Mouse (Mus musculus) hindbrain, embryonic 13.5 days (tissue): ENCODE measurements around the gene Asb6. TPM values are rescaled to one million over a fixed set of nuclear protein-coding genes. Genes with fewer than 3 reads are reported as not detected.

ENCODE experiments used
- ATAC-seq: fragments of 200-750 bp; cut with Nextera tagmentation; 2 replicates; pipeline ENCODE4 v1.8.0; 2017; ENCODE audit warnings: moderate TSS enrichment; ENCODE audit not compliant: low FRiP score
- H3K27ac ChIP-seq: fragments of 300-500 bp; sonication (generic); 2 replicates; pipeline ENCODE4 v1.5.1; 2015; ENCODE audit warnings: inconsistent platforms, mild to moderate bottlenecking, moderate library complexity
- H3K27me3 ChIP-seq: fragments of 300-500 bp; sonication (generic); 2 replicates; pipeline ENCODE4 v1.6.1; 2015; ENCODE audit warnings: mild to moderate bottlenecking, inconsistent platforms
- H3K36me3 ChIP-seq: fragments of 300-500 bp; sonication (generic); 2 replicates; pipeline ENCODE4 v1.6.1; 2015; ENCODE audit warnings: mild to moderate bottlenecking, inconsistent platforms
- H3K4me1 ChIP-seq: fragments of 300-500 bp; sonication (generic); replicated peaks from 2 replicates; pipeline ENCODE4 v1.6.1; 2015; ENCODE audit warnings: inconsistent platforms
- H3K4me2 ChIP-seq: fragments of 300-500 bp; sonication (generic); 2 replicates; pipeline ENCODE4 v1.6.1; 2015; ENCODE audit warnings: inconsistent platforms, mild to moderate bottlenecking, moderate library complexity
- H3K4me3 ChIP-seq: fragments of 300-500 bp; sonication (generic); 2 replicates; pipeline ENCODE4 v1.5.1; 2015; ENCODE audit warnings: mild to moderate bottlenecking, inconsistent platforms
- H3K9ac ChIP-seq: fragments of 300-500 bp; sonication (generic); 2 replicates; pipeline ENCODE4 v1.6.1; 2015; ENCODE audit warnings: mild to moderate bottlenecking, inconsistent platforms
- H3K9me3 ChIP-seq: fragments of 300-500 bp; sonication (generic); 2 replicates; pipeline ENCODE4 v1.6.1; 2016; ENCODE audit warnings: inconsistent platforms
- WGBS: fragments of 180-500 bp; shearing (Covaris S2); methylation state at CpG from one replicate; pipeline ENCODE4 v1.1.7; 2015; 5-methylcytosine and 5-hydroxymethylcytosine counted together
- polyA plus RNA-seq: library from polyadenylated mRNA; unstranded; fragments of >200 nt; fragmentation: Nextera tagmentation; extraction: Ambion mirVana; gene quantifications from 2 replicates; pipeline ENCODE4 v1.2.1, GENCODE M21; 2015

Gene Asb6
- polyA plus RNA-seq, 1 experiment from 2014 or later = 38.3 TPM

DNA sequence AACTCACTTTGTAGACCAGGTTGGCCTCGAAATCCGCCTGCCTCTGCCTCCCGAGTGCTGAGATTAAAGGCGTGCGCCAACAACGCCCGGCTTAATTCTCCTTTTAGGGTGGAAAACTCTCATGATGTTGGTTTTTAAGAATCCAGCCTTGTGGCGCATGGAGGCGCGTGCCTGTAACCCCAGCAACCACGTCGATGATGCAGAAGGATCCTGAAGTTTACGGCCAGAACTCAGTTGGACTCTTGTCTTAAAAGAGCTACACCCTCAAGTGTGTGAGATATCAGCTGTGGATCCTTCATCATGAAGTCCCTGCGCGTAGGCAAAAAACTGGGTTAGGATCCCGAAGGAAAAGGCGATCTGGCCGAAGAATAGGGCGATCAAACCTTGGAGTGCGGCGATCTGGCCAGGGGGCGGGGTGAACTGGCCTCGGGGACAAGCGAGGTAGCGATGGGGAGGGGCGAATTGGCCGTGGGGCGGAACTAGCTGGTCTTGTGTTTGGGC, 22.9 kb downstream of the Asb6 start:
- 7% methylated on average over 28 of the region's 28 CpGs for WGBS
- Histone ChIP-seq H3K36me3 (peaks cover 8% of the 10 kb centered on the region), H3K27me3 (peaks cover 22% of the 10 kb centered on the region), H3K9me3 (no peaks in the 10 kb centered on the region), H3K4me3 (peak overlapping the region; percentile 84), H3K4me2 (peak overlapping the region; percentile 98), H3K27ac (peak overlapping the region; percentile 89), H3K4me1 (peaks cover 43% of the 10 kb centered on the region), H3K9ac (peak overlapping the region; percentile 92)
- no peak; the same call in 1 of the 2 replicates for ATAC-seq

DNA sequence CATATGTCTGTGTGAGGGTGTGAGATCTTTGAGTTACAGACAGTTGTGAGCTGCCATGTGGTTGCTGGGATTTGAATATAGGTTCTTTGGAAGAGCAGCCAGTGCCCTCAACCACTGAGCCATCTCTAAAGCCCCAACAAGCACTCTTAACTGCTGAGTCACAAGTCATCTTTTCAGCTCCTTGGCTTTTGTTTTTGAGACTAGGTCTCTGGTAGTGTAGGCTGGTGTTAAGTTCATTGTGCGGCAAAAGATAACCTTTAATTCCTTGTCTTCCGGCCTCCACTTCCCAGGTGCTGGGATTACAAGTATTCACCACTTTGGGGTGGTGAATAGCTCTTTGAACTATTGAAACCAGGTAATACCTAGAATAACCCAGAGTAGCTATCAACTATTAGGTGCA, 24.1 kb downstream of the Asb6 start:
- H3K27me3 ChIP-seq = peaks cover 34% of the 10 kb centered on the region
- H3K4me3 ChIP-seq = no peak overlapping the region
- no peak overlapping the region for H3K4me2 ChIP-seq
- 94% methylated on average over 2 of the region's 2 CpGs for WGBS
- H3K4me1 ChIP-seq = peaks cover 47% of the 10 kb centered on the region
- H3K9me3 ChIP-seq = no peaks in the 10 kb centered on the region
- ATAC-seq = no peak
- H3K27ac ChIP-seq = no peak overlapping the region
- H3K36me3 ChIP-seq = 0 out of 2 replicates have a peak, but pooled peaks cover 4% of the 10 kb centered on the region
- no peak overlapping the region for H3K9ac ChIP-seq

DNA sequence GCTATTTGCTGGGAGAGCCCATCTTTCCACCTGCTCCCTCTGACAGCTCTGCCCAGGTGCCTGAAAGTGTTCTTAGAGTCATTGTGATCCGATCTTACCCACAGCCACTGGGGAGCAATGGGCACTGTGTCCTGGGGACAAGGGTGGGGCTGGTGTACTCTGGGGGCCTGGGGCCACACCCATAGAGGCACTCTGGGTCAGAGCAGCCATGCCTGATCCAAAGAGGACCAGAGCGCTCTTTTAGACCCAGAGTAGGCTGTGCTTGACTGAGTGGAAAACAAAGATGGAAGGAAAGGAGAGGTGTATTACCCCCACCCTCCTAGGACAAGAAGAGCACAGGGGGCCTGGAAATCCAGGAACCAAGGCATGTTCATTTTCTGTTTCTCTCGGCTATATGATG, 26.5 kb downstream of the Asb6 start, which contains the start of gene 1700001O22Rik:
Gene 1700001O22Rik (minus strand): TSS at position 58 of the 400 bp plus-strand sequence.
- WGBS = 82% methylated on average over 3 of the region's 3 CpGs
- H3K4me2 ChIP-seq = no peak within 1 kb of the TSS
- H3K9ac ChIP-seq = no peak within 1 kb of the TSS
- no peaks in the 10 kb centered on the region for H3K36me3 ChIP-seq
- peaks cover 29% of the 10 kb centered on the region for H3K4me1 ChIP-seq
- no peak for ATAC-seq
- H3K4me3 ChIP-seq = no peak within 1 kb of the TSS
- no peak within 1 kb of the TSS for H3K27ac ChIP-seq
- peaks cover 57% of the 10 kb centered on the region for H3K27me3 ChIP-seq
- H3K9me3 ChIP-seq = no peaks in the 10 kb centered on the region

GRCm38 (mm10) chr2:30801067-30801852, 28.9 kb downstream of the Asb6 start:
- Histone ChIP-seq H3K4me3 (peak overlapping the region; percentile 46), H3K9me3 (no peaks in the 10 kb centered on the region), H3K4me1 (peaks cover 31% of the 10 kb centered on the region), H3K27ac (no peak overlapping the region), H3K27me3 (peaks cover 57% of the 10 kb centered on the region), H3K36me3 (no peaks in the 10 kb centered on the region), H3K9ac (peak overlapping the region; percentile 77), H3K4me2 (peak overlapping the region; percentile 88)
- under 1% methylated on average over 77 of the region's 77 CpGs for WGBS
- peak; percentile 25; the same call in 1 of the 2 replicates for ATAC-seq

- H3K4me1 ChIP-seq = peaks cover 37% of the 10 kb centered on the region
- H3K36me3 ChIP-seq = no peaks in the 10 kb centered on the region
- 33% methylated on average over 7 of the region's 7 CpGs for WGBS
- peak overlapping the region; percentile 88 for H3K4me2 ChIP-seq
- no peak overlapping the region for H3K27ac ChIP-seq
- no peak for ATAC-seq
- no peaks in the 10 kb centered on the region for H3K9me3 ChIP-seq
- H3K9ac ChIP-seq = peak overlapping the region; percentile 77; the same call in 1 of the 2 replicates
- peaks cover 57% of the 10 kb centered on the region for H3K27me3 ChIP-seq
- peak overlapping the region; percentile 46 for H3K4me3 ChIP-seq
Observed at GRCm38 (mm10) chr2:30800671-30801066, 29.5 kb downstream of the Asb6 start.

GRCm38 (mm10) chr2:30799456-30799855, 30.7 kb downstream of the Asb6 start:
- H3K4me3 ChIP-seq = no peak overlapping the region
- H3K9ac ChIP-seq = no peak overlapping the region
- WGBS = 86% methylated on average over 3 of the region's 3 CpGs
- no peak overlapping the region for H3K4me2 ChIP-seq
- H3K4me1 ChIP-seq = peaks cover 49% of the 10 kb centered on the region
- no peaks in the 10 kb centered on the region for H3K36me3 ChIP-seq
- no peak overlapping the region for H3K27ac ChIP-seq
- peaks cover 54% of the 10 kb centered on the region for H3K27me3 ChIP-seq
- H3K9me3 ChIP-seq = no peaks in the 10 kb centered on the region
- no peak for ATAC-seq

DNA sequence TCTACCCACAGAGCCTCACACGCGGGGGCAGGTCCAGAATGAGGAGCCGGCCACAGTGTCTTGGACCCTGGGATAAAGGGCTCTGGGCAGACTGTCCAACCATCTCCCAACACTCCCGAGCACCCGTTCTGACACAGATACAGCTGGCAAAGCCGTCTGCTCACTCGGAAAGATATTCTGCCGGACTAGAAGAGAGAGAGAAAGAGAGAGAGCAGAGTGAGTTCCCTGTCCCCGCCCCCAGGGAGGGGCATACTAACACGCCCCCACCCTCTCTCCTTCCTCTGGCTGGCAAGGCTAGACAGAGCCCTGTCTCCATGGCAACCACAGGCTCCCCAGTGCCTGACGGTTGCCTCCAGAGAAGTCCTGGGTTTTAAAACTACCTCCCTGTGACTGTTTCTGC, 33.8 kb downstream of the Asb6 start:
- WGBS = 4% methylated on average over 11 of the region's 11 CpGs
- peak overlapping the region; percentile 48 for H3K4me2 ChIP-seq
- peaks cover 27% of the 10 kb centered on the region for H3K27me3 ChIP-seq
- H3K4me3 ChIP-seq = peak overlapping the region; percentile 11; the same call in 1 of the 2 replicates
- H3K9me3 ChIP-seq = no peaks in the 10 kb centered on the region
- H3K36me3 ChIP-seq = no peaks in the 10 kb centered on the region
- H3K27ac ChIP-seq = peak overlapping the region; percentile 86
- peaks cover 51% of the 10 kb centered on the region for H3K4me1 ChIP-seq
- ATAC-seq = peak; percentile 77
- peak overlapping the region; percentile 35; the same call in 1 of the 2 replicates for H3K9ac ChIP-seq

- H3K4me3 ChIP-seq = no peak overlapping the region
- peak overlapping the region; percentile 86 for H3K27ac ChIP-seq
- H3K27me3 ChIP-seq = peaks cover 22% of the 10 kb centered on the region
- no peaks in the 10 kb centered on the region for H3K36me3 ChIP-seq
- H3K9me3 ChIP-seq = no peaks in the 10 kb centered on the region
- ATAC-seq = peak; percentile 17; the same call in 1 of the 2 replicates
- H3K9ac ChIP-seq = peak overlapping the region; percentile 35; the same call in 1 of the 2 replicates
- 62% methylated on average over 5 of the region's 5 CpGs for WGBS
- H3K4me1 ChIP-seq = peaks cover 46% of the 10 kb centered on the region
- peak overlapping the region; percentile 48 for H3K4me2 ChIP-seq
Observed at GRCm38 (mm10) chr2:30795889-30796275, 34.3 kb downstream of the Asb6 start.

GRCm38 (mm10) chr2:30795271-30795888, 34.8 kb downstream of the Asb6 start:
- peak overlapping the region; percentile 86 for H3K27ac ChIP-seq
- no peak overlapping the region for H3K9ac ChIP-seq
- WGBS = 56% methylated on average over 7 of the region's 7 CpGs
- H3K9me3 ChIP-seq = no peaks in the 10 kb centered on the region
- H3K4me1 ChIP-seq = peaks cover 42% of the 10 kb centered on the region
- H3K4me2 ChIP-seq = peak overlapping the region; percentile 61; the same call in 1 of the 2 replicates
- H3K36me3 ChIP-seq = no peaks in the 10 kb centered on the region
- no peak overlapping the region for H3K4me3 ChIP-seq
- ATAC-seq = no peak
- H3K27me3 ChIP-seq = peaks cover 17% of the 10 kb centered on the region

DNA sequence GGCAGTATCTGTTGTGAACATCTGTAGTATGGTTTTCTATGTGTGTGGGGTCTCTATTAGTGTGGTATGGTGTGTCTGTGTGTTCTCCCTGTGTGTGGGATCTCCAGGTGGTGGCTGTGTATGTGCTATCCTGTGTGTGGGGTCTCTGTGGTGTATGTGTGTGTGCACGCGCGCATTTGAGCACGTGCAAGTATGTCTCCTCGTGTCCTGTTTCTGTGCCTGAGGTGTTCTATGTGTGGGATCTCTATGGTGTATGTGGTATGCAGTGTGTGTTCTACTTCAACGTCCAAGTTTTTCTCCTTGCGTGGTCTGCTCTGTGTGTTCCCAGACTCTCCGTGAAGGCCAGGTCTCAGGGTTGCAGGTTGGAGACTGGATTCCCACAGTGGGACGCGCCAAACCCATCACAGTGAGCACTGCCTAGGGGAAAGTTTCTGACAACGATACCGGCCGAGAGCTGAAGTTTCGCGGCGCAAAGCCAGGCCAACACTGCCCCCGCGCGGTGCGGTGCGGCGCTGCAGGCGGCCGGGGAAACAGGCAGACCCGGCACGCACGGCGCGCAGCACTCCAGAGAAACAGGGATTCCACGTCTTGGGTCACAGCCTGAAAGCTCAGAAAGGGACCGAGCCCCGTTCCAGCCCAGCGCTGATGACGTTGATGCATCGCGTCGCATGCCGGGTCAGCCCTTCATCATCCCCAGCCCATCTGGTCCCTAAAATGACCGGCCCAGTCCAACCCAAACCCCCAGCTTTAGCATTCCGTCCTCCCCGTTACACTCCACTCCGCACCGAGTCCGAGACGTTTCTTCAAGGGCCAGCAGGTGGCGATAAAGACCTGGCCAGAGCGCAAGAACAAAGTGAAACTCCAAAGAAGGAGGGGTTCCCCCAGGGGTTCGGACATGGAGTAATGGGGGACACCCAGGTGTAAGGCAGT, 35.7 kb downstream of the Asb6 start:
- Histone ChIP-seq H3K27ac (peak overlapping the region; percentile 89), H3K4me1 (peaks cover 42% of the 10 kb centered on the region), H3K4me2 (peak overlapping the region; percentile 61), H3K27me3 (peaks cover 7% of the 10 kb centered on the region; the same call in 1 of the 2 replicates), H3K9me3 (no peaks in the 10 kb centered on the region), H3K36me3 (no peaks in the 10 kb centered on the region), H3K9ac (peak overlapping the region; percentile 70), H3K4me3 (peak overlapping the region; percentile 39)
- WGBS = 4% methylated on average over 48 of the region's 48 CpGs
- ATAC-seq = peak; percentile 75

GRCm38 (mm10) chr2:30792061-30792460, 38.1 kb downstream of the Asb6 start:
- Histone ChIP-seq H3K9me3 (no peaks in the 10 kb centered on the region), H3K9ac (peak overlapping the region; percentile 40; the same call in 1 of the 2 replicates), H3K27ac (no peak overlapping the region; the same call in 1 of the 2 replicates), H3K36me3 (no peaks in the 10 kb centered on the region), H3K4me3 (no peak overlapping the region), H3K27me3 (no peaks in the 10 kb centered on the region), H3K4me2 (no peak overlapping the region), H3K4me1 (peaks cover 40% of the 10 kb centered on the region)
- 77% methylated on average over 7 of the region's 7 CpGs for WGBS
- ATAC-seq = no peak
